Mouse (Mus musculus) gastrocnemius, adult 2 months (tissue): ENCODE measurements around the gene Vps37c. TPM values are rescaled to one million over a fixed set of nuclear protein-coding genes. Genes with fewer than 3 reads are reported as not detected.

Experiments
- DNase-seq: peaks from one replicate; pipeline ENCODE4 v3.0.0; 2022
- H3K27ac ChIP-seq: fragments of 200-600 bp; 2 replicates; pipeline ENCODE4 v1.8.1; 2022; ENCODE audit warnings: mild to moderate bottlenecking
- H3K4me3 ChIP-seq: fragments of 200-600 bp; 2 replicates; pipeline ENCODE4 v1.8.1; 2022; ENCODE audit warnings: mild to moderate bottlenecking, moderate library complexity
- CTCF ChIP-seq: fragments of 200-600 bp; IDR thresholded peaks from 2 replicates; pipeline ENCODE4 v1.8.1; 2022; ENCODE audit warnings: antibody characterized with exemption, mild to moderate bottlenecking, moderate library complexity
- intact Hi-C: fragments of 180-260 bp; cut with DNase I; formaldehyde crosslinking; loops from one replicate; pipeline ENCODE4 v1.15.1; 2025
- total RNA-seq, 2 experiments: library from RNA; stranded (reverse); gene quantifications; 2 replicates each; pipeline ENCODE4 v1.2.3; 2021

Vps37c gene
- total RNA-seq, 2 experiments from 2014 or later: 20.7 to 26.3 TPM

- peak; percentile 66 for DNase-seq
- intact Hi-C loops: loop anchor here (1.0 to 2.0 kb wide), 2 partner anchors 44 to 313 kb away; no protein-coding TSS in a partner anchor
Observed at GRCm38 (mm10) chr19:10665499-10665898, 23.0 kb upstream of the Vps37c start.

GRCm38 (mm10) chr19:10671319-10671718, 17.2 kb upstream of the Vps37c start:
- no peak for TF ChIP-seq CTCF
- intact Hi-C loops: no loop called here
- no peak overlapping the region for H3K4me3 ChIP-seq
- DNase-seq: no peak
- H3K27ac ChIP-seq: no peak overlapping the region

More at GRCm38 (mm10) chr19:10665499-10665898, 23.0 kb upstream of the Vps37c start:
- peak; percentile 95 for TF ChIP-seq CTCF
- H3K4me3 ChIP-seq: no peak overlapping the region
- no peak overlapping the region for H3K27ac ChIP-seq

GRCm38 (mm10) chr19:10671854-10672417, 16.6 kb upstream of the Vps37c start:
- no peak for DNase-seq
- H3K4me3 ChIP-seq: no peak overlapping the region
- intact Hi-C loops: no loop called here
- no peak for TF ChIP-seq CTCF
- H3K27ac ChIP-seq: no peak overlapping the region

GRCm38 (mm10) chr19:10673275-10673674, 15.3 kb upstream of the Vps37c start:
- DNase-seq: no peak
- Histone ChIP-seq H3K4me3 (no peak overlapping the region), H3K27ac (no peak overlapping the region)
- intact Hi-C loops: no loop called here
- no peak for TF ChIP-seq CTCF

GRCm38 (mm10) chr19:10676656-10677055, 11.9 kb upstream of the Vps37c start:
- TF ChIP-seq CTCF: no peak; the same call in 1 of the 2 replicates
- intact Hi-C loops: no loop called here
- H3K4me3 ChIP-seq: no peak overlapping the region
- DNase-seq: no peak
- H3K27ac ChIP-seq: no peak overlapping the region

GRCm38 (mm10) chr19:10677915-10678771, 10.4 kb upstream of the Vps37c start, which contains the start of gene Pga5:
Gene Pga5 (minus strand): TSS chr19:10678071.
- TF ChIP-seq CTCF: peak; percentile 94
- intact Hi-C loops: loop anchor here (1.0 to 2.0 kb wide), 2 partner anchors 31 to 281 kb away; no protein-coding TSS in a partner anchor
- Histone ChIP-seq H3K4me3 (no peak within 1 kb of the TSS), H3K27ac (no peak within 1 kb of the TSS; the same call in 1 of the 2 replicates)
- peak; percentile 88 for DNase-seq

- no peak for DNase-seq
- no peak for TF ChIP-seq CTCF
- H3K27ac ChIP-seq: no peak overlapping the region; the same call in 1 of the 2 replicates
- H3K4me3 ChIP-seq: no peak overlapping the region
- intact Hi-C loops: loop anchor here (1.0 to 2.0 kb wide), 2 partner anchors 31 to 280 kb away; no protein-coding TSS in a partner anchor
Observed at GRCm38 (mm10) chr19:10678772-10679067, 9.8 kb upstream of the Vps37c start.

- no peak for DNase-seq
- Histone ChIP-seq H3K4me3 (no peak overlapping the region), H3K27ac (no peak overlapping the region)
- intact Hi-C loops: no loop called here
- no peak for TF ChIP-seq CTCF
Observed at GRCm38 (mm10) chr19:10681571-10681970, 7.0 kb upstream of the Vps37c start.

GRCm38 (mm10) chr19:10685081-10685480, 3.5 kb upstream of the Vps37c start:
- intact Hi-C loops: no loop called here
- DNase-seq: no peak
- Histone ChIP-seq H3K4me3 (no peak overlapping the region), H3K27ac (no peak overlapping the region)
- no peak for TF ChIP-seq CTCF

GRCm38 (mm10) chr19:10685727-10686126, 2.8 kb upstream of the Vps37c start:
- TF ChIP-seq CTCF: no peak
- Histone ChIP-seq H3K27ac (no peak overlapping the region), H3K4me3 (no peak overlapping the region)
- intact Hi-C loops: no loop called here
- no peak for DNase-seq

GRCm38 (mm10) chr19:10689470-10690166, 1.1 kb downstream of the Vps37c start:
- no peak for TF ChIP-seq CTCF
- DNase-seq: no peak
- peak overlapping the region; percentile 79 for H3K4me3 ChIP-seq
- peak overlapping the region; percentile 98 for H3K27ac ChIP-seq
- intact Hi-C loops: no loop called here

GRCm38 (mm10) chr19:10690336-10690735, 1.8 kb downstream of the Vps37c start:
- Histone ChIP-seq H3K27ac (peak overlapping the region; percentile 98), H3K4me3 (peak overlapping the region; percentile 79)
- DNase-seq: peak; percentile 30
- intact Hi-C loops: no loop called here
- no peak for TF ChIP-seq CTCF

- no peak for DNase-seq
- H3K4me3 ChIP-seq: no peak overlapping the region
- no peak for TF ChIP-seq CTCF
- H3K27ac ChIP-seq: peak overlapping the region; percentile 98
- intact Hi-C loops: no loop called here
Observed at GRCm38 (mm10) chr19:10691121-10691520, 2.6 kb downstream of the Vps37c start.
